Mouse (Mus musculus) v-Abl transformed pro-B cells (cell line): ENCODE data around the gene Igf1.

Source experiments
- in situ Hi-C, 2 experiments: fragments of 400-800 bp; cut with MboI; formaldehyde crosslinking; loops; one replicate each; pipeline ENCODE4 v1.15.1; 2025; ENCODE audit not compliant: unreplicated experiment in 2 of 2

The Igf1 gene

GRCm38 (mm10) chr10:87858013-87858806 is at the start of gene Igf1:
Gene Igf1, plus strand, starts transcription at chr10:87858265.
- in situ Hi-C loops = loop anchor here (5.0 to 10.0 kb wide), 5 partner anchors 104 to 444 kb away; partner anchors contain the start of gene Washc3 (in 1 of the 2)

- in situ Hi-C loops = no loop called here
Observed at GRCm38 (mm10) chr10:87812157-87813072, 45.6 kb upstream of the Igf1 start.

GRCm38 (mm10) chr10:87813073-87813590 is 44.9 kb upstream of the Igf1 start:
- in situ Hi-C loops = no loop called here

- in situ Hi-C loops = no loop called here
Observed at GRCm38 (mm10) chr10:87816861-87817260, 41.2 kb upstream of the Igf1 start.

GRCm38 (mm10) chr10:87817786-87818185 is 40.3 kb upstream of the Igf1 start:
- in situ Hi-C loops = no loop called here

- in situ Hi-C loops = loop anchor here in 1 of 2 experiments (10.0 kb wide), 1 partner anchor 217 kb away; no protein-coding TSS in a partner anchor
Observed at GRCm38 (mm10) chr10:87821906-87822305, 36.2 kb upstream of the Igf1 start.

- in situ Hi-C loops = no loop called here
Observed at GRCm38 (mm10) chr10:87830012-87830411, 28.1 kb upstream of the Igf1 start.

- in situ Hi-C loops = no loop called here
Observed at GRCm38 (mm10) chr10:87830639-87831038, 27.4 kb upstream of the Igf1 start.

GRCm38 (mm10) chr10:87832101-87832500 is 26.0 kb upstream of the Igf1 start:
- in situ Hi-C loops = no loop called here

GRCm38 (mm10) chr10:87839454-87839853 is 18.6 kb upstream of the Igf1 start:
- in situ Hi-C loops = no loop called here

GRCm38 (mm10) chr10:87842501-87842900 is 15.6 kb upstream of the Igf1 start:
- in situ Hi-C loops = no loop called here

- in situ Hi-C loops = loop anchor here in 1 of 2 experiments (5.0 kb wide), 1 partner anchor 457 kb away; no protein-coding TSS in a partner anchor
Observed at GRCm38 (mm10) chr10:87844917-87845552, 13.0 kb upstream of the Igf1 start.

- in situ Hi-C loops = loop anchor here in 1 of 2 experiments (5.0 kb wide), 1 partner anchor 454 kb away; no protein-coding TSS in a partner anchor
Observed at GRCm38 (mm10) chr10:87847882-87848281, 10.2 kb upstream of the Igf1 start.

- in situ Hi-C loops = loop anchor here in 1 of 2 experiments (5.0 kb wide), 1 partner anchor 454 kb away; no protein-coding TSS in a partner anchor
Observed at GRCm38 (mm10) chr10:87848419-87848818, 9.6 kb upstream of the Igf1 start.

- in situ Hi-C loops = loop anchor here in 1 of 2 experiments (10.0 kb wide), 1 partner anchor 353 kb away; the partner anchor contains the start of gene Washc3
Observed at GRCm38 (mm10) chr10:87851492-87851891, 6.6 kb upstream of the Igf1 start.

- in situ Hi-C loops = loop anchor here in 1 of 2 experiments (10.0 kb wide), 1 partner anchor 350 kb away; the partner anchor contains the start of gene Washc3
Observed at GRCm38 (mm10) chr10:87854408-87854807, 3.7 kb upstream of the Igf1 start.

- in situ Hi-C loops = loop anchor here (5.0 to 10.0 kb wide), 5 partner anchors 107 to 447 kb away; partner anchors contain the start of gene Washc3 (in 1 of the 2)
Observed at GRCm38 (mm10) chr10:87855423-87856122, 2.5 kb upstream of the Igf1 start.

- in situ Hi-C loops = loop anchor here (5.0 to 10.0 kb wide), 5 partner anchors 105 to 445 kb away; partner anchors contain the start of gene Washc3 (in 1 of the 2)
Observed at GRCm38 (mm10) chr10:87857215-87857955, 680 bp upstream of the Igf1 start.
